Mouse (Mus musculus): ENCODE data around the gene Mtch1.

DNA sequence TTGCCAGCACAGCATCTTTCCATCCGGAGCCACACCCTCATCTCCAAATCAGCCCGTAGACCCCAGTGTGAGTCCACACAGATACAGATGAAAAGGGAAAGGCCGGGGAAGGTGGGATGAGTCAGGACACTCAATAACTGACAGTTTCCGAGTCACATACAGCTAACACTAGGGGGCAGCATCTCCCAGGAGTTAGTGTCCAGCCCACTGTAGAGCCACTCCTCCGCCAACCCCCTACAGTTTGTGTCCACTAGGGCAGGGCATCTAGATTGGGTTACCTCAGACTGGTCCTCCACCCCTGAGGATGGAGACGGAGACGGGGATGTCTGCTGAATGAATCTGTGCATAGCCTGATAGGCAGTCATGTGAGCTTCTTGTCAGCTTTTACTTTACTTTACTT lies 33.7 kb upstream of the Mtch1 start:
- TF ChIP-seq CTCF (IDR thresholded peaks at IDR 0.05; ENCODE audit: borderline replicate concordance, insufficient read depth, low read depth, low read length) = peak; percentile 82
- TF ChIP-seq POLR2A (IDR thresholded peaks at IDR 0.05; ENCODE audit: borderline replicate concordance, insufficient read depth, low read length) = no peak

Data from cerebellum, adult 2 months (tissue).